Mouse (Mus musculus) layer of hippocampus, postnatal 25 days (tissue): ENCODE results near the gene Mapk8. TPM values are rescaled to one million over a fixed set of nuclear protein-coding genes. Genes with fewer than 3 reads are reported as not detected.

Experiments
- DNase-seq, 2 experiments: peaks; one replicate each; pipeline ENCODE4 v3.0.0; 2022; ENCODE audit warnings: mixed read lengths in 2 of 2, low spot score in 1 of 2; ENCODE audit errors: extremely low spot score in 1 of 2
- total RNA-seq, 2 experiments: library from RNA; stranded (reverse); gene quantifications; 2 replicates each; pipeline ENCODE4 v1.2.3; 2021

Mapk8 gene
- total RNA-seq, 2 experiments from 2014 or later = 84.8 to 91.9 TPM

GRCm38 (mm10) chr14:33351984-33352722, 94.8 kb downstream of the Mapk8 start:
- no peak for DNase-seq

GRCm38 (mm10) chr14:33351019-33351418, 95.9 kb downstream of the Mapk8 start:
- no peak for DNase-seq

DNA sequence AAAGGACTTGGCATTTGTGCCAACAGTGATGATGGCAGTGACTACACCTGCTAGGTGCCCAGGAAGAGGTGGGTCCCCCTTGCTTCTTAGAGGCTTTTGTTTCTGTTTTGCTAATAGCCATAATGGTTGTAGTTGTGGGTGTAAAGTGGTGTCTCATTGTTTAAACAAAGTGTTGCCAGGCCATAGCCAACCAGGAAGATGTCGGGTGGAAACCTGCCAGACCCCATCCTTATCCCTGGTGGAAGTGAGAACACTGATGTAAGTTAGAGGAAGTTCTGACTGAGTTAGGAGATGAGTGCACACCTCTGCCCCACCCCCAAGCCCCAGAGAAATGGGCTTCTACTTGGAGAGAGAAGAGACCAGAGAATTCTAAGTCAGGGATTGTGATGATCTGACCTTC, 98.8 kb downstream of the Mapk8 start:
- no peak for DNase-seq

- DNase-seq = no peak
Measured at GRCm38 (mm10) chr14:33347738-33348137, 99.2 kb downstream of the Mapk8 start.

DNA sequence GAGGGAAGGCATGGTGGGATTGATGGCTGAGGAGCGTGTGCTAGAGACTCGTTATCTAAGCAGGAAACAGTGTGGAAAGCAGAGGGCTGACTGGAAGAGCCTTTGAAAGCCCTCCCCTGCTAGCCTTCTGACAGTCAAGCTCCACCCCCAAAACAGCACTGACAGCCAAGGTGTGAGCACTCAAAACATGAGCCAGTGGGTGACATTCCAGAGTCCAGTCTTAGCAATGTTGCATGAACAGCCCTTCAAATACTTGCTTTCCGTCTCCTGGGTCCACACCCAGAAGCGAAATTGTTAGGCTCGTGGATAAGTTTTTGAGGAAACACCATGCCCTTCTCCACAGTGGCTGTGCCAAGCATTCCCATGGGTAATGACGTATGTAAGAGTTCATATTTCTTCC, 100.4 kb downstream of the Mapk8 start:
- no peak for DNase-seq

- no peak for DNase-seq
Measured at GRCm38 (mm10) chr14:33343131-33343725, 103.7 kb downstream of the Mapk8 start.

- no peak for DNase-seq
Measured at GRCm38 (mm10) chr14:33338684-33339083, 108.3 kb downstream of the Mapk8 start.

- no peak for DNase-seq
Measured at GRCm38 (mm10) chr14:33335733-33336132, 111.2 kb downstream of the Mapk8 start.

GRCm38 (mm10) chr14:33334402-33334801, 112.6 kb downstream of the Mapk8 start:
- DNase-seq = no peak

DNA sequence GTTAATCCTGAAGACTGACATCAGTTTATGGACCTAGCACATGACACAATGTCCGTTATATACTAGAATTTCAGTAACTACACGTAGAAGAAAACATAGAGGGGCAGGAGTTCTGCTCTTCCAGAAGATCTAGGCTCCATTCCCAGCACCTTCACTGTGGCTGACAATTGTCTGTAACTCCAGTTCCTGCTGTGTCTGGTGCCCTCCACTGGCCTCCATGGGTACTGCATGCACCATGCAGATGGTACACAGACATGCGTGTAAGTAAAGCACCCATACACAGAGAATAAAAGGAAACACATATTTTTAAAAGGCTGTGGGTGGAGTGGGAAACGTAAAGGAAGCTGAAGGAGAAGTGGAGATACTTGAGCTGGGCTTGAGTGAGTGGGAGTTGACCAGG, 113.1 kb downstream of the Mapk8 start:
- DNase-seq = no peak

GRCm38 (mm10) chr14:33331627-33332026, 115.3 kb downstream of the Mapk8 start:
- DNase-seq = no peak

GRCm38 (mm10) chr14:33330986-33331385, 116.0 kb downstream of the Mapk8 start:
- no peak for DNase-seq

DNA sequence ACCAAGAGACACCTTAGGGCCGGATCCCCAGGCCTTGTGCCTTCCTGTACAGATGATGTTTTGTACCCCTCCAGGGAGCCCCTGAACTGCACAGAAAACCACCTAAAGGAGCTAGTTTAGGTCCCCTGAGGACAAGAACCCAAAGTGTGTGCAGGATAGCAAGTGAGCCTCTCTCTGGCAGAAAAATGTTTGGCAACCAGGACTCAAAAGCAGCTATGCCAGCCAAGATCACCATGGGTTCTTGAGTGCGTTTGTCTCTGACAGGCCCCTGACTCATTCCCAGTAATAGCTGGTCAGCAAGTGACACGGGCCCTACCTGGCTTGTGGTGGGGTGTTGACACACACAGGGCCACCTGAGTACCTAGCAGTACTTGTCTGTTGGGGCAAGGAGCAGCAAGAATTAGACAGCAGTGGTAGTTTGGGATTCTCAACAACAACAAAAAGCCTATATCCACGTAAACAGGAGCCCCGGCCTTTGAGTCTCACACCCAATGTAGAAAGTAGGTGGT, 117.6 kb downstream of the Mapk8 start:
- DNase-seq = no peak

DNA sequence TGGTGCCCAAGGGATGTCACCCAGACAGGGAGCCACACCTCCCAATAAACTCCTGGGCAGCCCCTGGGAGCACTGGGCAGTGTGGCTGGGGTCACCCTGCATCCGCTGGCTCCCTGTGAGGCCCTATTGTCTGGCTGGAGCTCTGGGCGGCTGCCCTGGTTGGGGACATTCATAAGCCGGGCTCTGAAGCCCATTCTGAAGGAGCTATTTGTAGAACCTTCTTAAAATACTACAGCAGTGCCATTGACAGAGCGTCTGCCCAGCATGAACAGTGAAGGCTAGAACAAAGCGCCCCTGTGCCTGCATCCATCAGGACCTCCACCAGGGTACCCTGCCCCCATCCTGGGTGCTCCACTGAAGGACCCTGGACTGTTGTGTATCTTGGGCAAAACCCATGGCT, 118.6 kb downstream of the Mapk8 start:
- no peak for DNase-seq

Other genes with a start within 250 kb of the Mapk8 start
- gene Arhgap22, start 233.1 kb downstream of the Mapk8 start, total RNA-seq = 1 to 10 TPM; 7.5 to 8.4 TPM
- under 1 TPM; 0.25 to 0.70 TPM for gene Frmpd2, start 24.5 kb upstream of the Mapk8 start, total RNA-seq
- under 1 TPM; 0.63 to 0.81 TPM for gene Ptpn20, start 142.0 kb upstream of the Mapk8 start, total RNA-seq